Mouse (Mus musculus) cerebellum, adult 18-20 months (tissue): ENCODE results near the gene Dnajc5g.

Experiments
- DNase-seq, 2 experiments: peaks; one replicate each; pipeline ENCODE4 v3.0.0; 2021

Gene Dnajc5g

GRCm38 (mm10) chr5:31105814-31106335 is at the start of gene Dnajc5g:
Dnajc5g (plus strand) TSS chr5:31106285.
- no peak for DNase-seq

GRCm38 (mm10) chr5:31069810-31070209 is 36.3 kb upstream of the Dnajc5g start:
- DNase-seq: no peak

- no peak for DNase-seq
Measured at GRCm38 (mm10) chr5:31071059-31071458, 35.0 kb upstream of the Dnajc5g start.

GRCm38 (mm10) chr5:31071821-31072220 is 34.3 kb upstream of the Dnajc5g start:
- DNase-seq: no peak

- no peak for DNase-seq
Measured at GRCm38 (mm10) chr5:31073176-31073575, 32.9 kb upstream of the Dnajc5g start.

DNA sequence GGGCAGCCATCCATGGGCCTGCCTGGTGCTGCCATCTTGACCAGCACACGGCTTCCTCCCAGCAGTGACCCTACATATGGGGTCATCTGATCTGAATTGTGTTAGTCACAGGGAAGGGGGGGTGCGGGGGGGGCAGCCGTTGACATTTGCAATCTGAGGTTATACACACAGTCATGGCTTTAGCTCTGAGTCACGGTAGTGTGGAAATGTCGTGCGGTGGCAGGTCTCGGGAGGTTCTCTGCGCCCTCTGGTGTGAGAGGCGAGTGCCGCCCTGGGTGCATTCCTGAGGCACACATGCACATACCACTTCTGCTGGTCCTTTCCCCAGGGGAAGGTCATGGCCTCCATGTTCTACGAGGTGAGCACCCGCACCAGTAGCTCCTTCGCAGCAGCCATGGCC is 29.7 kb upstream of the Dnajc5g start:
- no peak for DNase-seq

DNA sequence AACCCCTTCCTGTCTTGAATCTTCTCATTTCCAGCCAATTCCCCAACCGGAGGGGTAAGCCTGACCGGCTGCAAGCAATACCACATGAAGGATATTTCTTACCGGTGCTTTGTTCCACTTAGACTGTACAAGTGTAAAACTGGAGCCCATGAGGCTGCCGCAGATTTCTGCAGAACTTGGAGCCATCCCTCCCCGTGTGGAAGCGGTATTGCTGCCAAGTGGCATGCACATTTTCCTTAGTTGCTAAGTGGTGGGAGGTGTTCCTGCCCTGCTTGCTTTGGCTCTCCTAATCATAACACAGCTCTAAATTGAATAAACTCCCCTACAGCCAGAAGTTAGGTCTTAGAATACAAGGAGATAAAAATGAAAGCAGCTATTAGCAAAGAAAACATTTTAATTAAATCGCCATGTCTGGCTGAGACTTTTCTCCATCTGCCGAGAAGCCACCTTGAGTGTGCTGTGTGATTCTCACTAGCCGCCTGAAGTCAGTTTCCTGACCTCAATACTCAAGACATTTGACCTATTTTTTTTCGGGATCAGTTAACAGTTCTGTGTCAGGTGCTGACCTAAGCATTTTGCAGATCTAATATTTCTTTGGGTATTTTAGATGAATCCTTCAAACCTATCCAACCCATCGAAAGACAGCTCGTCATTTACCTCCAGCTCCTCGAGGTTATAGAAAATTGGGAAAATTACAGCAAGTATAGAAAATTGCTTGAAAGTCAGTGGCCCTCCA is 25.9 kb upstream of the Dnajc5g start:
- no peak for DNase-seq

DNA sequence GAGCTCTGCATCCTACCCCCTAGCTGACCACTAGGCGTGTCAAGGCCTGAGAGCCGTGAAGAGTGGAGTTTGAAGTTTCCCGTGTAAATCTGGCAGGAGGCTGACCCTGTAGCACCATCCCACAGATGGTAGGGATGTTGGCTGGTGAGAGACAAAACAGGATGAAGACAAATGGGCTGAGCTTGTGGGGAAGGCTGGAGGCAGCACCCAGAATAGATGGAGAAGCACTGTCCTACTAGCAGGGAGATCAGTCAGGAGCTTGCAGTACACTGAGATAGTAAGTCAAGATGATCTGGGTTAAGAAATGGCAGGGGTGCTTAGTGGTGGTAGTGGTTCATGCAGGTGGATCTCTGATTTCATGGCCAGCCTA is 25.3 kb upstream of the Dnajc5g start:
- DNase-seq: no peak

- peak in 1 of 2 experiments; percentile 19 for DNase-seq
Measured at GRCm38 (mm10) chr5:31081386-31081785, 24.7 kb upstream of the Dnajc5g start.

GRCm38 (mm10) chr5:31082355-31082754 is 23.7 kb upstream of the Dnajc5g start:
- DNase-seq: peak; percentile 26 to 42

GRCm38 (mm10) chr5:31082935-31083625 is 23.0 kb upstream of the Dnajc5g start:
- no peak for DNase-seq

DNA sequence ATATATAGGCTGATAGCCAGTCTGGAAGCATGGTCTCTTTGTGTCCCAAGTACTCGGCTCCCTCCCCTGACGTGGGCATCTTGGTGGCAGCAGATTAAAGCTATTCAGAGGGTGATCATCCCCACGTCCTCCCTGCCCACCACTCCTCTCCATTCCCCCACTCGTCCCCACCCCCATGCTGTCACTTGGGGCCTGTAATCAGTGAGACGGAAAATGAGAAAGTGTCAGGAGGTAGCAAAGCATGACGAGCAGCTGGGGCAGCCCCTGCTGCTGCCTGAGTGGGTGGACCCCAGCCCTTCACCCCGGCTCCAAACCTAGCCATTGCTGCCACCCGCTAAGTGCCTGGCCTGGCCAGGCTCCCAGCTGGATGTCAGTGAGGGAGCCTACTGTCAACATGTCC is 22.1 kb upstream of the Dnajc5g start:
- DNase-seq: no peak

DNA sequence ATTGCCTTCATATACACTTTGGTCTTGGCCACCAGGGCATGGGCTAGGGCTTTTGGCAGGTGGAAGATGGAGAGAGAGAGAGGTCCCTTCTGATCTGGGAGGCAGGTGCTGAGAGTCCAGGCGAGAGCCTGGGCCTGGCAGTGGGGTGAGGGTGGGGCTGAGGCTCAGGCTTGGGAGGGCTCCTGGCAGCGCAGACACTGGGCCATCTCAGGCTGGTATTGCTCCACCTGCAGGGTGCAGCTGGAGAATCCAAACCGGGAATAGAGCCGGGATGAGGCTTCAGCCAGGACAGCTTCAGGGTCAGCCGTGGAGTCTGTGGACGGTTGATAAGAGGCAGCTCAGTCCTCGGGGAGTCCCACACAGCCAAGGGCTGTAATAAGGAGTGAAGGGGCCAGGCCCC is 19.5 kb upstream of the Dnajc5g start:
- DNase-seq: no peak

GRCm38 (mm10) chr5:31087131-31087530 is 19.0 kb upstream of the Dnajc5g start:
- no peak for DNase-seq

DNA sequence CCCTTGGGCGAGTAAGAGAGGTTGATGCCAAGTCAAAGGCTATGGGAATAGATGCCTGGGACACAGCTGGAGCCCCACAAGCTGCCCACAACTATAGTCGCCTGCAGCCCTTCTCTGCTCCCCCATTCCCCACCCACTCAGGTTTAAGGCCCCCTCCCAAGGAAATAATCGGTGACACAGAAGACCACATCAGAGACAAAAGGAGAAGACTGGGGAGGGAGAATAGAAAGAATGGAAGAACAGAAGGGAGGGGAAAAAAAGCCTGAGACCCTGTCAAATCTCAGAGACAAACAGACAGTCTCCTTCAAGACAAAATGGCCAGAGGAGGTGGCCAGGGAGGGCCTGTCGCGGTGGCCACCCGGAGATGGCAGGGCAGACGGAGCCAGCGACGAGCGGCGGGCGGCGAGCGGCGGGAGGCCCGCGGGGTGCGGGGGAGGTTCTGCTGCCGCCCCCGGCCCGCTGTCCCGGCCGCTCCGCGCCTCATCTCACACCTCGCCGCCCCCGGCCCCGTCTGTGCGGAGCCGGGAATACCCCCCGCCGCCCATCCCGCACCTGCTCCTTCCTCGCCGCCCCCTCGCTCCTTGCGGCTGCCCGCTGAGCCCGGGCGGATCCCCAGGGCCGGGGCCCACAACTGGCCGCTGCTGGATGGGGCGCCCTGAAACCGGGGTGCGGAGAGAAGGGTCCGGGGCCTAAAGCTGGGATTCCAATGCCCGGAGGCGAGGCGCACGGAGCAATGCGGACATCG is 13.7 kb upstream of the Dnajc5g start:
- no peak for DNase-seq

GRCm38 (mm10) chr5:31093151-31094041 is 12.7 kb upstream of the Dnajc5g start:
- no peak for DNase-seq

DNA sequence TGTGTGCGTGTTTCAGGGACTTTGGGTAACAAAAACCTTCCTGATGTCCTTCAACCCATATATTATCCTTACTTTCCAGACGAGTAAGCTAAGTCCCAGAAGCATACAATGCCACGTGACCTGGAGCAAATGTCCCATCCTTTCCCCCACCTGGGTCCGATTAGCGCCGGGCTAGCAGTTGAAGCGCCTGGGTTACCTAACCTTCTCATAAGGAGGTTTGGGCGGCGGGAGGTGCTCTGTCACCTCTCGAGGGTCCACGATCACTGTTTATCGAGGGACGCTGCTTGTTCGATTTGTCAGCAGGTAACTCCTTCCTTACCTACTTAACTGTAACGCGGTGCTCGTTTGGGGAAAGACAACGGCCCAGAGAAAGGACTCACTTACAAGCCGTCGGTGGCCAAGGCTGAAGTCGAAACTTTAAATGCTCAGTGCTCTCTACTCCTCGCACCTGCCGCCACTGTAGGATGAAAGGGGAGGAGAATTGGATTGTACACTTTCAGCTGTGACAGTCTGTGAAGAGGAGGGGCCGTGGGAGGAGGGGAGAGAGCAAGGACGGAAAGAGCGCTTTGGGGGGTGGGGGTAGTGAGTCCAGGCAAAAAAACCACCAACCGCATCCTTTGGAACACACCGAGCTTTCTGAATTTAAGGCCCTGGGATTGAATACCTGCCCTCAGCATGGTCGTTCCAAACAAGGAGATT is 11.8 kb upstream of the Dnajc5g start:
- DNase-seq: no peak

GRCm38 (mm10) chr5:31094799-31095691 is 11.0 kb upstream of the Dnajc5g start:
- DNase-seq: no peak

DNA sequence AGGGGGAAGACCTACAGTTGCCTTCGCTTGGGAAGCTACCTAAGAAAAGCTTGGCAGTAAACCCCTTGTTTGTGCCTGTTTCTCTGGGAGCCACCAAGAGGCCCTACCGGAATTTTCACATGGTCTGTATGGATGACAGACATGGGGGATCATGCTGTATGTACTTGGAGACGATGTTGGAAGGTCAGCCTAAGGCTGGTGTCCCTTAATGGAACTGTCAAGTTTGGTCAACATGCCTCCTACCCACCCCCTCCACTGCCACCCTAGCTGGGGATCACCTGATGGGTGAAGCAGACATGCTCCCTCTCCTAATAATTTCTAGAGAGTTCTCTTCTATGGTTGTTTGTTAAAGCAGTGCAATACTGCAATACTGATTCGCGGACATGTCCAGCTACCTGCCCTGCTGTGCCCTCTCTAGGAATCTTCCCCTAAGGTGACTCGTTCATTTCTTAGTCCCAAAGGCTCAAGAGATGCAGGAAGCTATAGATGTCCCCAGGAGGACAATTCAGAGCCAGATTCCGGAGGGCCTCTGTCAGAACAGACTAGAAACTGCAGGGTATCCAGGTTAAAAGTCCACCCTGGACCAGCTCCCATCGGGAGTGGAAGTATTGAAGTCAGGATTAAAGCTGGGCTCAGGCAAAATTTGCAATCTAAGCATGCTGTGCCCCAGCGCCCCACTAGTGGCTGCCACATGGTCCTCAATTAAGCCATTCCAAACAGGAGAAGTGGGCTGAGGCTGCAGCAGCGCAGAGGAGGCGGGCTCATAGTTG is 10.2 kb upstream of the Dnajc5g start:
- no peak for DNase-seq

DNA sequence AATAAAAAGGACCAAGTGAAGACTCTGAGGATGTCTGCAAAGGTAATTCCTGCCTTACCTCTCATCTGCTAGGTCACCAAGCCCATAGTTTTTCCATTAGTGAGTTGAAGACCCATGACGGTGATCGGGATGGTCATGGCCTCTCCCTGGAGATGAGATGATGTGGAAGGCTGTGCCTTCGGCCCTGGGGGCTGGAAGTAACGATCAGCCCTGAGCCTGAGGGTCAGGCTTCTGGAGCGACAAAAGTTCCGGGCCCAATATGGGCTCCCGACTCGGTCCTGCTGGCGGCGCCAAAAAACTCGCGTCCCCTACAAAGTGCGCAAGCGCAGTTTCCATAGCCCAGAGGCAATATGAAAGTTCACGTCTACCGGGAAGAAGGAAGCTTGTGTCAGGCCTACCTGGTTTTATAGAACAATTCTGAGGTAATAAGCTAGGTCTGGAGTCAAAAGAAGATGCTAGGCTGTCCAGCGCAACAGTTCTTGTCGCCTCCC is 2.0 kb downstream of the Dnajc5g start, which contains the start of gene Slc30a3:
Slc30a3 (minus strand) TSS at position 238 of the 491 bp plus-strand sequence.
- DNase-seq: no peak
